Comparison of ENCODE assay signal across 8 mouse cellular contexts in genomic region chr11:48822768-48823512, GRCm38 (mm10). TPM values are rescaled to one million over a fixed set of nuclear protein-coding genes. Genes with fewer than 3 reads are reported as not detected.
DNase-seq lines count a peak whose midpoint lies in the region; ATAC-seq and TF ChIP-seq lines count a peak whose summit lies in the region.

No protein-coding gene starts in this region.

- H3K9ac ChIP-seq in embryonic facial prominence, embryonic 14.5 days (ENCODE audit: low read depth, low read length): no peak overlapping the region; the same call in 1 of the 2 replicates
- no peak overlapping the region for H3K9ac ChIP-seq in neural tube, embryonic 14.5 days (replicated peaks; ENCODE audit: low read depth, low read length)

- no peak for DNase-seq in left cerebral cortex, adult 2 months (ENCODE audit: extremely low spot score in 1 of 2, low spot score in 2 of 2)
- DNase-seq in left cerebral cortex, postnatal 14 days (ENCODE audit: low spot score in 2 of 2): no peak
- no peak for DNase-seq in embryonic facial prominence, embryonic 14.5 days (ENCODE audit: low spot score)
- no peak for DNase-seq in limb, embryonic 10.5 days (ENCODE audit: low spot score)
- no peak for DNase-seq in layer of hippocampus, adult 18-20 months (ENCODE audit: low spot score in 2 of 2)
- DNase-seq in kidney, adult 8-10 months: no peak

- peaks cover 13% of the 10 kb centered on the region for H3K27me3 ChIP-seq in embryonic facial prominence, embryonic 14.5 days (replicated peaks; ENCODE audit: control insufficient read depth, insufficient read depth, low read length)
- peaks cover 16% of the 10 kb centered on the region for H3K27me3 ChIP-seq in limb, embryonic 10.5 days (ENCODE audit: low read depth, poor library complexity, severe bottlenecking)
- no peaks in the 10 kb centered on the region for H3K27me3 ChIP-seq in neural tube, embryonic 14.5 days (ENCODE audit: control insufficient read depth, insufficient read depth, low read length)

- H3K27ac ChIP-seq in left cerebral cortex, adult 2 months: no peak overlapping the region
- no peak overlapping the region for H3K27ac ChIP-seq in embryonic facial prominence, embryonic 14.5 days (replicated peaks; ENCODE audit: low read depth, low read length)
- H3K27ac ChIP-seq in limb, embryonic 10.5 days: no peak overlapping the region
- no peak overlapping the region for H3K27ac ChIP-seq in neural tube, embryonic 14.5 days (ENCODE audit: low read depth, low read length)

- peak overlapping the region; percentile 71 for H3K4me2 ChIP-seq in embryonic facial prominence, embryonic 14.5 days (ENCODE audit: low read depth, low read length)
- H3K4me2 ChIP-seq in neural tube, embryonic 14.5 days (ENCODE audit: low read depth, low read length): peak overlapping the region; percentile 39; the same call in 1 of the 2 replicates

- peaks cover 13% of the 10 kb centered on the region for H3K4me1 ChIP-seq in embryonic facial prominence, embryonic 14.5 days (ENCODE audit: control insufficient read depth, insufficient read depth, low read length)
- H3K4me1 ChIP-seq in limb, embryonic 10.5 days: peaks cover 14% of the 10 kb centered on the region
- peaks cover 3% of the 10 kb centered on the region; the same call in 1 of the 2 replicates for H3K4me1 ChIP-seq in neural tube, embryonic 14.5 days (ENCODE audit: control insufficient read depth, insufficient read depth, low read length)

- 28% methylated on average over 14 of the region's 14 CpGs for WGBS in embryonic facial prominence, embryonic 14.5 days
- WGBS in limb, embryonic 10.5 days: 32% methylated on average over 14 of the region's 14 CpGs
- whole genome bisulfite sequencing in neural tube, embryonic 14.5 days: 40% methylated on average over 14 of the region's 14 CpGs

- TF ChIP-seq CTCF in left cerebral cortex, adult 2 months (IDR thresholded peaks at IDR 0.05): no peak

- ATAC-seq in embryonic facial prominence, embryonic 14.5 days (ENCODE audit: low read depth): no peak
- no peak for ATAC-seq in neural tube, embryonic 14.5 days (ENCODE audit: low read depth)
- no peak for ATAC-seq in frontal cortex, adult (ENCODE audit: low TSS enrichment)

- no peaks in the 10 kb centered on the region for H3K36me3 ChIP-seq in embryonic facial prominence, embryonic 14.5 days (ENCODE audit: control insufficient read depth, insufficient read depth, low read length)
- H3K36me3 ChIP-seq in limb, embryonic 10.5 days: no peaks in the 10 kb centered on the region
- H3K36me3 ChIP-seq in neural tube, embryonic 14.5 days (ENCODE audit: control insufficient read depth, insufficient read depth, low read length): no peaks in the 10 kb centered on the region

- peak overlapping the region; percentile 35 for H3K4me3 ChIP-seq in left cerebral cortex, adult 2 months
- peak overlapping the region; percentile 40 for H3K4me3 ChIP-seq in embryonic facial prominence, embryonic 14.5 days (ENCODE audit: low read depth, low read length)
- peak overlapping the region; percentile 52 for H3K4me3 ChIP-seq in limb, embryonic 10.5 days
- peak overlapping the region; percentile 20; the same call in 1 of the 2 replicates for H3K4me3 ChIP-seq in neural tube, embryonic 14.5 days (ENCODE audit: low read depth, low read length)

- intact Hi-C loops in left cerebral cortex, adult 2 months (cut with DNase I): no loop called here
- intact Hi-C loops in left cerebral cortex, postnatal 14 days (cut with DNase I): no loop called here

- no peaks in the 10 kb centered on the region for H3K9me3 ChIP-seq in embryonic facial prominence, embryonic 14.5 days (ENCODE audit: control insufficient read depth, low read length)
- no peaks in the 10 kb centered on the region for H3K9me3 ChIP-seq in limb, embryonic 10.5 days (replicated peaks)
- H3K9me3 ChIP-seq in neural tube, embryonic 14.5 days (ENCODE audit: control insufficient read depth, low read length): no peaks in the 10 kb centered on the region

RNA-seq across cellular contexts. Expression of gene Trim7, which starts 3.0 kb away (rescaled TPM):
- total RNA-seq in left cerebral cortex, adult 2 months (2021): 1 to 10 TPM; 2.4 to 3.3 TPM
- 1 to 10 TPM; 1.4 to 1.8 TPM for total RNA-seq in left cerebral cortex, postnatal 14 days (2021)
- polyA plus RNA-seq in embryonic facial prominence, embryonic 14.5 days (2014; fragmentation: Nextera tagmentation; extraction: Ambion mirVana): 1.3 TPM in 2 replicates
- 0.70 TPM in 1 of 2 replicates, not detected in the other for polyA plus RNA-seq in limb, embryonic 10.5 days (2016; fragmentation: Nextera tagmentation; extraction: Ambion mirVana)
- polyA plus RNA-seq in neural tube, embryonic 14.5 days (2014; fragmentation: Nextera tagmentation; extraction: Ambion mirVana): 1.5 and 2.0 TPM in 2 replicates
- 1 to 10 TPM; 1.9 to 2.4 TPM for total RNA-seq in layer of hippocampus, adult 18-20 months (2021)

RNA-seq across cellular contexts. Expression of gene Gm12184, which starts 3.5 kb away (rescaled TPM):
- 1 to 10 TPM; 1.1 to 2.6 TPM for total RNA-seq in left cerebral cortex, adult 2 months (2021)
- 1 to 10 TPM; 1.2 to 1.6 TPM for total RNA-seq in left cerebral cortex, postnatal 14 days (2021)
- polyA plus RNA-seq in embryonic facial prominence, embryonic 14.5 days (2014; fragmentation: Nextera tagmentation; extraction: Ambion mirVana): 3.4 and 4.6 TPM in 2 replicates
- polyA plus RNA-seq in limb, embryonic 10.5 days (2016; fragmentation: Nextera tagmentation; extraction: Ambion mirVana): 2.9 and 5.1 TPM in 2 replicates
- 3.0 TPM in 2 replicates for polyA plus RNA-seq in neural tube, embryonic 14.5 days (2014; fragmentation: Nextera tagmentation; extraction: Ambion mirVana)
- 1 to 10 TPM in 1 of 2 experiments, under 1 TPM in 1; 0.38 to 1.1 TPM for total RNA-seq in layer of hippocampus, adult 18-20 months (2021)

RNA-seq across cellular contexts. Expression of gene Trim41, which starts 5.8 kb away (rescaled TPM):
- total RNA-seq in left cerebral cortex, adult 2 months (2021): 10 to 100 TPM; 61.7 to 67.7 TPM
- total RNA-seq in left cerebral cortex, postnatal 14 days (2021): 10 to 100 TPM; 52.0 to 56.4 TPM
- polyA plus RNA-seq in embryonic facial prominence, embryonic 14.5 days (2014; fragmentation: Nextera tagmentation; extraction: Ambion mirVana): 5.2 and 5.3 TPM in 2 replicates
- polyA plus RNA-seq in limb, embryonic 10.5 days (2016; fragmentation: Nextera tagmentation; extraction: Ambion mirVana): 4.2 and 6.1 TPM in 2 replicates
- polyA plus RNA-seq in neural tube, embryonic 14.5 days (2014; fragmentation: Nextera tagmentation; extraction: Ambion mirVana): 5.1 and 5.6 TPM in 2 replicates
- 10 to 100 TPM; 58.1 to 62.3 TPM for total RNA-seq in layer of hippocampus, adult 18-20 months (2021)

RNA-seq across cellular contexts. Expression of gene Rack1, which starts 22.8 kb away (rescaled TPM):
- 100 to 1,000 TPM; 218 to 220 TPM for total RNA-seq in left cerebral cortex, adult 2 months (2021)
- 100 to 1,000 TPM; 252 to 259 TPM for total RNA-seq in left cerebral cortex, postnatal 14 days (2021)
- 912 and 926 TPM in 2 replicates for polyA plus RNA-seq in embryonic facial prominence, embryonic 14.5 days (2014; fragmentation: Nextera tagmentation; extraction: Ambion mirVana)
- polyA plus RNA-seq in limb, embryonic 10.5 days (2016; fragmentation: Nextera tagmentation; extraction: Ambion mirVana): 818 and 973 TPM in 2 replicates
- 400 and 442 TPM in 2 replicates for polyA plus RNA-seq in neural tube, embryonic 14.5 days (2014; fragmentation: Nextera tagmentation; extraction: Ambion mirVana)
- total RNA-seq in layer of hippocampus, adult 18-20 months (2021): 100 to 1,000 TPM; 237 to 246 TPM

RNA-seq across cellular contexts. Expression of gene Irgm1, which starts 48.5 kb away (rescaled TPM):
- total RNA-seq in left cerebral cortex, adult 2 months (2021): 1 to 10 TPM; 5.5 to 5.6 TPM
- total RNA-seq in left cerebral cortex, postnatal 14 days (2021): 1 to 10 TPM; 3.7 TPM
- polyA plus RNA-seq in embryonic facial prominence, embryonic 14.5 days (2014; fragmentation: Nextera tagmentation; extraction: Ambion mirVana): 6.9 and 7.6 TPM in 2 replicates
- polyA plus RNA-seq in limb, embryonic 10.5 days (2016; fragmentation: Nextera tagmentation; extraction: Ambion mirVana): 1.0 and 1.4 TPM in 2 replicates
- polyA plus RNA-seq in neural tube, embryonic 14.5 days (2014; fragmentation: Nextera tagmentation; extraction: Ambion mirVana): 3.1 and 3.6 TPM in 2 replicates
- 1 to 10 TPM; 5.6 to 5.8 TPM for total RNA-seq in layer of hippocampus, adult 18-20 months (2021)
